ENCODE assay signal across 9 mouse cellular contexts in the genomic region with DNA sequence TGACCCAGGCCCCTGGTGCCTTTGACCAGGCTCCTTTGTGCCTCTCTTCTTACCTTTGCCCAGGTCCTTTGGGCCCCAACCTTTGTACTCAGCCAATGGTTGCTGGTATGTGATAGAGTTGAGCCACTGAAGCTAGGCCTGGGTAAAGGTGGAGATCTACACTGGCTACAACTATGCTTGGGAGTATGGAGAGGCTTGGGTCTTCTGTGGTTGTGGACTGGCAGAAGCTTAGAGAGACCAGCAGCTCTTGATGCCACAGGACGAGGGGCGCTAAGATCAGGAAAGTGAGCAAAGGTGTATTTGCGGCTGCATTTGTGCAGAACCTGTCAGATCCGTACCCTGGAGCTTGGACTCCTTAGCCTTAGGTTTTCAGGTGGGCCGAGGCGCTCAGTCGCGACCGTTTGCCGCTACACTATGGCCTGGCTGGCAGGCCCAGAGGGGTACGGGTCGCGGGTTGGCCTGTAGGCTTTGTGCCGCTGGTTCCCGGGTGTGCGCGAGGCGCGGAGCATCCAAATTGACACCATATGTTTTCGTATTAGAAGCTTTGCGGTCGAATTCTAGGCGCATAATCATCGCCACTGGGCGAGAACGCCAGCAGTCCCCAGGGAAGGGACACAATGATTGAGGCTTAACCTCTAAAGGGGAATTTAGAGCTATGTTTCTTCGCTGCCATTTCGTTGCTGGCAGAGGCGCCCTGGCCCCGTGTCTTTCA. TPM values are rescaled to one million over a fixed set of nuclear protein-coding genes. Genes with fewer than 3 reads are reported as not detected.
DNase-seq lines count a peak whose midpoint lies in the region; ATAC-seq and TF ChIP-seq lines count a peak whose summit lies in the region.
"Had no signal": no experiment of that assay in that cellular context is flagged by ENCODE, and none has a peak within 500 bp of the region (broad histone marks: within the 10 kb centered on the region; RNA-seq: fewer than 3 reads in every experiment).

No protein-coding gene starts in this region.

- no peaks in the 10 kb centered on the region for H3K9me3 ChIP-seq in hindbrain, embryonic 10.5 days
- no peaks in the 10 kb centered on the region for H3K9me3 ChIP-seq in midbrain, embryonic 14.5 days (ENCODE audit: control insufficient read depth, low read length)

- peaks cover 12% of the 10 kb centered on the region; the same call in 1 of the 2 replicates for H3K36me3 ChIP-seq in hindbrain, embryonic 10.5 days
- H3K36me3 ChIP-seq in midbrain, embryonic 14.5 days (ENCODE audit: control insufficient read depth, insufficient read depth, low read length): no peaks in the 10 kb centered on the region

- TF ChIP-seq POLR2A in brain, embryonic 14.5 days (IDR thresholded peaks at IDR 0.05; ENCODE audit: borderline replicate concordance, extremely low read depth, insufficient read depth, insufficient read length, poor library complexity, severe bottlenecking): no peak

- TF ChIP-seq CTCF in brain, embryonic 14.5 days (IDR thresholded peaks at IDR 0.05; ENCODE audit: borderline replicate concordance, extremely low read depth, insufficient read depth, insufficient read length): no peak

- peak; percentile 79 for DNase-seq in brain, embryonic 14.5 days (ENCODE audit: low read depth)
- DNase-seq in cerebellum, postnatal 14 days: peak; percentile 71 to 80
- DNase-seq in hindbrain, embryonic 10.5 days (ENCODE audit: low spot score): peak; percentile 44
- peak; percentile 65 for DNase-seq in midbrain, embryonic 14.5 days
- no peak for DNase-seq in spleen, postnatal 10 days (ENCODE audit: low spot score in 2 of 2)
- no peak for DNase-seq in thymus, adult 18-20 months

- 1% methylated on average over 30 of the region's 30 CpGs for WGBS in hindbrain, embryonic 10.5 days
- 1% methylated on average over 30 of the region's 30 CpGs for WGBS in midbrain, embryonic 14.5 days

- H3K4me3 ChIP-seq in hindbrain, embryonic 10.5 days: peak overlapping the region; percentile 73
- H3K4me3 ChIP-seq in midbrain, embryonic 14.5 days (replicated peaks; ENCODE audit: low read depth, low read length): peak overlapping the region; percentile 11; the same call in 1 of the 2 replicates
- H3K4me3 ChIP-seq: left cerebral cortex, adult 2 months had no signal

- peaks cover 99% of the 10 kb centered on the region for H3K27me3 ChIP-seq in hindbrain, embryonic 10.5 days (ENCODE audit: insufficient read depth, poor library complexity, severe bottlenecking)
- H3K27me3 ChIP-seq in midbrain, embryonic 14.5 days (ENCODE audit: control insufficient read depth, insufficient read depth, low read length): peaks cover 91% of the 10 kb centered on the region
- H3K27me3 ChIP-seq: Patski had no signal

- peak overlapping the region; percentile 79 for H3K27ac ChIP-seq in hindbrain, embryonic 10.5 days
- peak overlapping the region; percentile 27 for H3K27ac ChIP-seq in midbrain, embryonic 14.5 days (replicated peaks; ENCODE audit: low read depth, low read length)
- H3K27ac ChIP-seq: left cerebral cortex, adult 2 months had no signal

- peaks cover 57% of the 10 kb centered on the region for H3K4me1 ChIP-seq in hindbrain, embryonic 10.5 days (replicated peaks)
- no peaks in the 10 kb centered on the region for H3K4me1 ChIP-seq in midbrain, embryonic 14.5 days (ENCODE audit: control insufficient read depth, insufficient read depth, low read length)

- peak overlapping the region; percentile 28 for H3K4me2 ChIP-seq in midbrain, embryonic 14.5 days (ENCODE audit: low read length)

- 0 out of 2 replicates have a peak overlapping the region, but pooled peaks have one; percentile 2 for H3K9ac ChIP-seq in midbrain, embryonic 14.5 days (replicated peaks; ENCODE audit: low read length)

- no peak for ATAC-seq in midbrain, embryonic 14.5 days (ENCODE audit: low FRiP score, low TSS enrichment)
- ATAC-seq in megakaryocyte progenitor cell, adult 5-6 weeks (replicated peaks; ENCODE audit: poor library complexity): no peak
- ATAC-seq: Patski had no signal

RNA-seq across cellular contexts. Expression of a gene that starts 12.5 kb away (rescaled TPM):
- polyA plus RNA-seq in brain, embryonic 14.5 days (2012; rRNA removed): 63.3 and 76.2 TPM in 2 replicates
- polyA plus RNA-seq in hindbrain, embryonic 10.5 days (2016; fragmentation: Nextera tagmentation; extraction: Ambion mirVana): 24.7 and 27.0 TPM in 2 replicates
- 20.7 and 22.9 TPM in 2 replicates for polyA plus RNA-seq in midbrain, embryonic 14.5 days (2014; fragmentation: Nextera tagmentation; extraction: Ambion mirVana)
- not detected in 2 replicates for total RNA-seq in megakaryocyte progenitor cell, adult 5-6 weeks (2015)
- total RNA-seq in megakaryocyte progenitor cell, adult 5-6 weeks (2017): not detected in 2 replicates
- polyA plus RNA-seq: Patski had no signal

Comparison
In these comparisons a context has a peak if more than half of its experiments do, and no peak if none do; other contexts are left out.
1. DNase-seq: peak in brain, embryonic 14.5 days (single experiment), cerebellum, postnatal 14 days (2 of 2), hindbrain, embryonic 10.5 days (single experiment) and midbrain, embryonic 14.5 days (single experiment); none in spleen, postnatal 10 days (0 of 2) and thymus, adult 18-20 months (0 of 2).